ENCODE assay signal across 8 mouse cellular contexts in the genomic region with DNA sequence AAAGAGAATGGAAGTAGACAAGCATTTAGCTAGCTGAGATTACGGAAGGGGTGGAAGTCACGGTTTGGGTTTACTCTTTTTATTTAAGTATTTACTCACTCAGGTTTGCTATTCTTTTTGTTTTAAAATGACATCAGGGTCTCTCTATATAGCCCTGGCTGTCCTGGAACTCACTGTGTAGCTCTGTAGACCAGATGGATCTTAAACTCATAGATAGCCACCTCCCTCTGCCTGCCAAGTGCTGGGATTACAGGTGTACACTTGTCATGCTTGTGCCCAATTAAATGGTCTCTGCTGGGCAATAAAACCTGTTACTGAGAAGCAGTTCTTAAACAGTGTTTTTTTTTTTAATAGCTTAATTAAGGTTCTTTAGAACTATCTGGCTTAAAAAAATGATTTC. TPM values are rescaled to one million over a fixed set of nuclear protein-coding genes. Genes with fewer than 3 reads are reported as not detected.
DNase-seq lines count a peak whose midpoint lies in the region; ATAC-seq and TF ChIP-seq lines count a peak whose summit lies in the region.

No protein-coding gene starts in this region.

- no peak for TF ChIP-seq POLR2A in liver, adult 2 months (IDR thresholded peaks at IDR 0.05; ENCODE audit: extremely low read depth, insufficient read depth, low read length)
- no peak for TF ChIP-seq POLR2A in thymus, adult 2 months (IDR thresholded peaks at IDR 0.05; ENCODE audit: control insufficient read depth, extremely low read depth, insufficient read depth, low read length, poor library complexity)

- 8% methylated on average over 2 of the region's 2 CpGs for WGBS in liver, adult 2 months
- WGBS in hindbrain, embryonic 12.5 days = 64% methylated on average over 2 of the region's 2 CpGs
- 54% methylated on average over 2 of the region's 2 CpGs for WGBS in liver, embryonic 14.5 days (ENCODE audit: insufficient replicate concordance)
- WGBS in stomach, embryonic 16.5 days = 29% methylated on average over 2 of the region's 2 CpGs
- WGBS in thymus, adult 2 months = 53% methylated on average over 2 of the region's 2 CpGs

- H3K4me3 ChIP-seq in liver, adult 2 months (ENCODE audit: insufficient read depth, low read depth, low read length) = peak overlapping the region; percentile 35
- peak overlapping the region; percentile 87 for H3K4me3 ChIP-seq in hindbrain, embryonic 12.5 days
- H3K4me3 ChIP-seq in liver, embryonic 14.5 days (ENCODE audit: insufficient read depth in 1 of 2, low read depth in 2 of 2, low read length in 2 of 2) = peak overlapping the region; percentile 67 to 69; a peak in 3 of 4 replicates
- H3K4me3 ChIP-seq in stomach, embryonic 16.5 days (replicated peaks; ENCODE audit: low read length) = peak overlapping the region; percentile 96
- H3K4me3 ChIP-seq in thymus, adult 2 months (ENCODE audit: control insufficient read depth, insufficient read depth, low read length) = no peak overlapping the region

- peaks cover 16% of the 10 kb centered on the region; the same call in 1 of the 2 replicates for H3K79me2 ChIP-seq in liver, adult 2 months (ENCODE audit: control insufficient read depth, insufficient read depth, low read length)

- H3K9me3 ChIP-seq in hindbrain, embryonic 12.5 days (replicated peaks) = no peaks in the 10 kb centered on the region
- no peaks in the 10 kb centered on the region for H3K9me3 ChIP-seq in liver, embryonic 14.5 days (ENCODE audit: control insufficient read depth, low read length)
- no peaks in the 10 kb centered on the region for H3K9me3 ChIP-seq in stomach, embryonic 16.5 days (replicated peaks; ENCODE audit: control insufficient read depth, low read length)

- no peak for TF ChIP-seq EP300 in liver, embryonic 14.5 days (IDR thresholded peaks at IDR 0.05; ENCODE audit: low read depth)

- H3K36me3 ChIP-seq in liver, adult 2 months (ENCODE audit: control insufficient read depth, insufficient read depth, low read length) = no peaks in the 10 kb centered on the region
- no peaks in the 10 kb centered on the region for H3K36me3 ChIP-seq in hindbrain, embryonic 12.5 days
- H3K36me3 ChIP-seq in liver, embryonic 14.5 days (replicated peaks; ENCODE audit: control insufficient read depth, insufficient read depth, low read depth) = no peaks in the 10 kb centered on the region
- no peaks in the 10 kb centered on the region for H3K36me3 ChIP-seq in stomach, embryonic 16.5 days (ENCODE audit: control insufficient read depth, insufficient read depth, low read length)
- no peaks in the 10 kb centered on the region for H3K36me3 ChIP-seq in thymus, adult 2 months (ENCODE audit: control insufficient read depth, insufficient read depth, low read length)

- peaks cover 8% of the 10 kb centered on the region for H3K4me1 ChIP-seq in liver, adult 2 months (ENCODE audit: control insufficient read depth, insufficient read depth, low read length)
- H3K4me1 ChIP-seq in hindbrain, embryonic 12.5 days = peaks cover 18% of the 10 kb centered on the region
- peaks cover 5 to 12% of the 10 kb centered on the region in 2 experiments for H3K4me1 ChIP-seq in liver, embryonic 14.5 days (replicated peaks; ENCODE audit: control insufficient read depth in 2 of 2, insufficient read depth in 2 of 2, low read length in 1 of 2)
- H3K4me1 ChIP-seq in stomach, embryonic 16.5 days (ENCODE audit: control insufficient read depth, insufficient read depth, low read length) = peaks cover 15% of the 10 kb centered on the region
- H3K4me1 ChIP-seq in thymus, adult 2 months (replicated peaks; ENCODE audit: control insufficient read depth, insufficient read depth, low read length) = peaks cover 3% of the 10 kb centered on the region; the same call in 1 of the 2 replicates

- no peak overlapping the region for H3K9ac ChIP-seq in liver, adult 2 months (ENCODE audit: low read depth, low read length)
- peak overlapping the region; percentile 94 for H3K9ac ChIP-seq in hindbrain, embryonic 12.5 days
- peak overlapping the region; percentile 93 for H3K9ac ChIP-seq in liver, embryonic 14.5 days (replicated peaks)
- H3K9ac ChIP-seq in stomach, embryonic 16.5 days (ENCODE audit: low read length) = peak overlapping the region; percentile 60

- no peaks in the 10 kb centered on the region for H3K27me3 ChIP-seq in liver, adult 2 months (ENCODE audit: control insufficient read depth, insufficient read depth, low read length)
- H3K27me3 ChIP-seq in hindbrain, embryonic 12.5 days = no peaks in the 10 kb centered on the region
- H3K27me3 ChIP-seq in liver, embryonic 14.5 days (ENCODE audit: control insufficient read depth, insufficient read depth, low read length) = no peaks in the 10 kb centered on the region
- H3K27me3 ChIP-seq in stomach, embryonic 16.5 days (ENCODE audit: control insufficient read depth, insufficient read depth, low read length) = no peaks in the 10 kb centered on the region
- no peaks in the 10 kb centered on the region for H3K27me3 ChIP-seq in thymus, adult 2 months (ENCODE audit: control insufficient read depth, insufficient read depth, low read length)

- peak; percentile 55 for DNase-seq in liver, adult 2 months (ENCODE audit: extremely low read depth, low read depth, low spot score)
- DNase-seq in liver = no peak
- peak; percentile 27 for DNase-seq in c-Kit-positive CD71-positive TER-119-positive erythroid progenitor cells, embryonic 14.5 days (ENCODE audit: low spot score)
- DNase-seq in liver, embryonic 14.5 days (ENCODE audit: low read depth in 3 of 3, low spot score in 3 of 3) = peak in 1 of 3 experiments; percentile 38
- no peak for DNase-seq in layer of hippocampus, postnatal 36 days
- no peak for DNase-seq in thymus, adult 2 months

- ATAC-seq in hindbrain, embryonic 12.5 days (ENCODE audit: low FRiP score) = no peak
- ATAC-seq in liver, embryonic 14.5 days (ENCODE audit: insufficient read depth) = no peak
- ATAC-seq in stomach, embryonic 16.5 days (ENCODE audit: insufficient read depth, low FRiP score) = no peak

- peak overlapping the region; percentile 76 for H3K4me2 ChIP-seq in hindbrain, embryonic 12.5 days (replicated peaks)
- peak overlapping the region; percentile 92 for H3K4me2 ChIP-seq in liver, embryonic 14.5 days (ENCODE audit: low read depth)
- peak overlapping the region; percentile 60 for H3K4me2 ChIP-seq in stomach, embryonic 16.5 days (ENCODE audit: low read depth, low read length)

- no peak overlapping the region for H3K27ac ChIP-seq in liver, adult 2 months (replicated peaks; ENCODE audit: insufficient read depth, low read depth, low read length)
- no peak overlapping the region for H3K27ac ChIP-seq in hindbrain, embryonic 12.5 days
- H3K27ac ChIP-seq in liver, embryonic 14.5 days = no peak overlapping the region
- no peak overlapping the region for H3K27ac ChIP-seq in stomach, embryonic 16.5 days (ENCODE audit: low read length)
- H3K27ac ChIP-seq in thymus, adult 2 months (ENCODE audit: control insufficient read depth, insufficient read depth, low read length) = no peak overlapping the region

- no peak for TF ChIP-seq CTCF in liver, adult 2 months (IDR thresholded peaks at IDR 0.05; ENCODE audit: low read depth, low read length)
- TF ChIP-seq CTCF in liver, embryonic 14.5 days (IDR thresholded peaks at IDR 0.05; ENCODE audit: low read depth) = peak; percentile 46
- no peak for TF ChIP-seq CTCF in thymus, adult 2 months (IDR thresholded peaks at IDR 0.05; ENCODE audit: borderline replicate concordance, control insufficient read depth, extremely low read depth, insufficient read depth, low read length, poor library complexity)

RNA-seq across cellular contexts. Expression of a gene that starts 2.1 kb away (rescaled TPM):
- 46.6 and 55.2 TPM in 2 replicates for total RNA-seq in liver, adult 2 months (2014; rRNA removed)
- 104 and 117 TPM in 2 replicates for polyA plus RNA-seq in liver, adult 2 months (2012; rRNA removed)
- polyA plus RNA-seq in hindbrain, embryonic 12.5 days (2016; fragmentation: Nextera tagmentation; extraction: Ambion mirVana) = 556 and 628 TPM in 2 replicates
- polyA plus RNA-seq in liver, embryonic 14.5 days (2012; rRNA removed) = 37.7 and 51.2 TPM in 2 replicates
- polyA plus RNA-seq in liver, embryonic 14.5 days (2014; fragmentation: Nextera tagmentation; extraction: Ambion mirVana) = 139 and 140 TPM in 2 replicates
- 645 and 647 TPM in 2 replicates for polyA plus RNA-seq in stomach, embryonic 16.5 days (2015; fragmentation: Nextera tagmentation; extraction: Ambion mirVana)
- total RNA-seq in layer of hippocampus, postnatal 36 days (2021) = 100 to 1,000 TPM; 125 to 128 TPM
- polyA plus RNA-seq in thymus, adult 2 months (2012; rRNA removed) = 134 and 160 TPM in 2 replicates

RNA-seq across cellular contexts. Expression of a gene that starts 29.7 kb away (rescaled TPM):
- 2.3 and 2.4 TPM in 2 replicates for total RNA-seq in liver, adult 2 months (2014; rRNA removed)
- 3.2 and 3.5 TPM in 2 replicates for polyA plus RNA-seq in liver, adult 2 months (2012; rRNA removed)
- 12.3 and 12.4 TPM in 2 replicates for polyA plus RNA-seq in hindbrain, embryonic 12.5 days (2016; fragmentation: Nextera tagmentation; extraction: Ambion mirVana)
- polyA plus RNA-seq in liver, embryonic 14.5 days (2012; rRNA removed) = 3.2 and 3.4 TPM in 2 replicates
- polyA plus RNA-seq in liver, embryonic 14.5 days (2014; fragmentation: Nextera tagmentation; extraction: Ambion mirVana) = 6.5 and 7.3 TPM in 2 replicates
- 9.0 and 9.3 TPM in 2 replicates for polyA plus RNA-seq in stomach, embryonic 16.5 days (2015; fragmentation: Nextera tagmentation; extraction: Ambion mirVana)
- 1 to 10 TPM; 7.6 to 8.5 TPM for total RNA-seq in layer of hippocampus, postnatal 36 days (2021)
- polyA plus RNA-seq in thymus, adult 2 months (2012; rRNA removed) = 13.0 and 14.3 TPM in 2 replicates

RNA-seq across cellular contexts. Expression of a gene that starts 53.1 kb away (rescaled TPM):
- total RNA-seq in liver, adult 2 months (2014; rRNA removed) = under 0.01 TPM in 1 of 2 replicates, not detected in the other
- polyA plus RNA-seq in liver, adult 2 months (2012; rRNA removed) = not detected in 2 replicates
- 0.08 and 0.26 TPM in 2 replicates for polyA plus RNA-seq in hindbrain, embryonic 12.5 days (2016; fragmentation: Nextera tagmentation; extraction: Ambion mirVana)
- polyA plus RNA-seq in liver, embryonic 14.5 days (2012; rRNA removed) = 0.01 TPM in 2 replicates
- polyA plus RNA-seq in liver, embryonic 14.5 days (2014; fragmentation: Nextera tagmentation; extraction: Ambion mirVana) = 0.03 TPM in 2 replicates
- 0.05 and 0.06 TPM in 2 replicates for polyA plus RNA-seq in stomach, embryonic 16.5 days (2015; fragmentation: Nextera tagmentation; extraction: Ambion mirVana)
- total RNA-seq in layer of hippocampus, postnatal 36 days (2021) = under 1 TPM; 0.20 to 0.30 TPM
- polyA plus RNA-seq in thymus, adult 2 months (2012; rRNA removed) = 0.01 and 0.03 TPM in 2 replicates

Comparison
In these comparisons a context has a peak if more than half of its experiments do, and no peak if none do; other contexts are left out.
1. DNase-seq: peak in liver, adult 2 months (single experiment) and c-Kit-positive CD71-positive TER-119-positive erythroid progenitor cells, embryonic 14.5 days (single experiment); none in liver (single experiment), layer of hippocampus, postnatal 36 days (0 of 2) and thymus, adult 2 months (single experiment).
2. Peak in every context shown above with its lines, with median percentiles within 50 percentile points of each other: H3K4me2 ChIP-seq.